Mouse (Mus musculus): ENCODE data around the gene Mageb18.
A peak's percentile ranks its signal among the peaks of the same experiment; 100 is the strongest.
"Not testable (repeated sequence)": the region's sequence is repeated elsewhere in the genome, so short reads cannot be mapped to it uniquely, and the experiment has no call there.

Gene Mageb18

GRCm38 (mm10) chrX:92599472-92599871 is at the start of gene Mageb18:
Gene Mageb18 (minus strand): TSS chrX:92599572.
- no peak for DNase-seq (ENCODE audit: low read depth, low spot score)

DNA sequence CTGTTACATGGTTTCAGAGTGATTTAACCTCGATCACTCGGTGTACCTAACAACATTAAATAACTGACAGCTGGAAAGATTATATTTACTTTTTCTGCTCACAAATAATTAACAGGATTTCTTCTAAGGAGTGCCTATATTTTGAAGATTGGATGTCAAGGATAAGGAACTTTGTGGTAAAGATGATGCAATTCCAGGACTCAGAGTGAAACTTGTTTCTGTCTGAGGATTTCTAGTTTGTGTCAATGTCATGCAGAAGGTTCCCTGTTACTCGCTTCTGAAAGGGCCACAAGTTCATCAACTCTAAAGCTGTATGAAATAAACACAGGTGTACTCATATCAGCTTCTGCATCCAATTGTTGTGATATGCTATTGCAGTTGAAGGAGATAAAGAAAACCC is 13.4 kb upstream of the Mageb18 start:
- DNase-seq (ENCODE audit: low read depth, low spot score): no peak

GRCm38 (mm10) chrX:92610466-92610865 is 11.1 kb upstream of the Mageb18 start:
- no peak for DNase-seq (ENCODE audit: low read depth, low spot score)

DNA sequence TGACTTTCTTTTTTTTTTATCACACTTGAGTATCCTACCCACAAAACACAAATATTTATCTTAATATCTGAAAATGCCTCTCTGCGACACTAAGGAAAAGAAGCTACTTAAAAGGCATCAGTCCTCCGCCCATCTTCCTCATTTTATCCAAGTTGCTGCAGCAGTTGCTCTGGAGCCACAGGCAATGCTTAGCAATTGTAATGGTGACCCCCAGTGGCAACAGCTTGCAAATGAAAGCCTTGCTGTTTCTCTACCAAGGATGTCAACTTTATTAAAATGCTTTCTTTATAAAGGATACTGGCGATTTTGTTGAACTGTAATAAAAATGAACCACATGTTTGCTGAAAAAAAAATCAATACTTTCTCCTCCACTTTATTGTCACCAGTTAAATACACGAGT is 2.0 kb downstream of the Mageb18 start:
- peak; percentile 40 for DNase-seq (ENCODE audit: low read depth, low spot score)

DNA sequence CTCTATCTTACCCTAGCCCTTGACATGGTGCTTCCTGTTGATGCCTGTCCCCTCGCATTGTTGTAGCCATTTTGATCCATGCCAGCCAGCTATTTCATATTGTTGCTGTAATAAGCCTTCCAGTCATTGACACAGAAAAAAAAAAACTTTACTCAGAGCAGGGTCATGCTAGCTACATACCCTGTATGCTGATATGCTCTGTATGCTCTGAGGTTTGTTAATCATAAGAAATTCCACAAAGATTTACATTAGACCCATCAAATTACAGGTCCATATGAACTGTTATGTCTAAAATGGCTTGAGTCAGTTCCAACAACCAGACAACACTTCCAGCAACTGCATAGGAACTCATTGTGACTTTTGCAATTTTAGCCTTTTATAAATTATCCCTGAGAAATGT is 71.5 kb downstream of the Mageb18 start:
- no peak for DNase-seq (ENCODE audit: low read depth, low spot score)

GRCm38 (mm10) chrX:92498254-92498653 is 101.1 kb downstream of the Mageb18 start:
- no peak for DNase-seq (ENCODE audit: low read depth, low spot score)

DNA sequence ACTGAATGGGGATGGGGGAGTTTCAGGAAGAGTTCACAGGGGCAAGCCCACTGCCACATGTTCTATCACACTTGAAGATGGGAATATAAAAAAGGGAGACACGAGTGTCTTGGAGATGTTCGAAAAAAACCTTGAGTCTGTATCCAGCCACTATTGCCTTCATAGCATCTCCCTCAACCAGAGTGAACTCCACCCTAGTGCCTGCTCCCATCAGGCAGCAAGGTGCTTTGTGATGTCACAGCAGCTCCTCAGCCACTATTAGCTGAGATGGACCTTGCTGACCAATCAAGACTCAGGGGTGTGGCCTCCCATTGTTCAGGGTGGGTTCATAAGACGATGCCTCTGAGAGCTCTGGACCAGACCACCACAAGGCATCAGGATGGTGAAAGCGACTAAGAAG is 109.7 kb downstream of the Mageb18 start, which contains the start of gene Gm5941:
TSS of gene Gm5941 (plus strand) at position 301 of the 400 bp plus-strand sequence.
- not testable (repeated sequence) for DNase-seq (ENCODE audit: low read depth, low spot score)

DNA sequence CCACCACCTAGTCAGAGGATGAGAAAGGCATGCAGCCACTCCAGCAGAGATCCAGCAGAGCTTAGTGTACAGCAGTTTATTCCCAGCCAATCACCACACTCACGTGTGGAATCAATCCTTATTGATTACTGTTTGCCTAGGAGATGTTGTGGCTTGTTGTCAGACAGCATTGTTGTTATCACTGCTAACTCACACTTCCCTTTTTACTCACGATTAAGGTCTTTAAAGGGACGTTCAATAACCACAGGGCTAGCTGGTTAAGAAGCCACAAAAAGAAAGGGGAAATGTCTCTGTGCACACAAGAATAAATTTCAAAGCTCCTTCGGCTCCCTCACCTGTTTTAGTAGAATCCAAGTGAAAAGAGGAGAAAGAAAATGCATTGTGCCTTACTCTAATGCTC is 134.6 kb downstream of the Mageb18 start:
- peak; percentile 57 for DNase-seq (ENCODE audit: low read depth, low spot score)

DNA sequence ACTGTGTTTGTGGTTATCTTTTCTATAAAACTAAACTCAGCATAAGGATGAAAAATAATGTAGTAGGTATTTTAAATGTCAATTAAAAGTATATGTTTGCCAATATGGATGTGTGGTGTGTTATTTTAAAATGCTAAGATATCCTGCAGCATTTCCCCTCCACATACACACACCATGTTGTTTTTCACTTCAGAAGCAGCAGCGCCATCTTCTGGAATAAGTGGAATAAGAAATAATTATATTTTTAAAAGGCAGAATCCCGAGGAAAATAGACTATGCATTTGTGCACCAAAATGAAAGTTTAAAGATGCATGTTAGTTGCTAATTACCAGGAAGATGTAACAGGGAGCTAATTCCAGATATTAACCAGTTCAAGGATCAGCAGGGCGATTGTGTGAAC is 138.9 kb downstream of the Mageb18 start:
- peak; percentile 22 for DNase-seq (ENCODE audit: low read depth, low spot score)

GRCm38 (mm10) chrX:92387384-92387783 is 212.0 kb downstream of the Mageb18 start:
- no peak for DNase-seq (ENCODE audit: low read depth, low spot score)

GRCm38 (mm10) chrX:92342924-92343323 is 256.4 kb downstream of the Mageb18 start:
- DNase-seq (ENCODE audit: low read depth, low spot score): peak; percentile 43

- DNase-seq (ENCODE audit: low read depth, low spot score): no peak
Measured at GRCm38 (mm10) chrX:92340906-92341305, 258.5 kb downstream of the Mageb18 start.

GRCm38 (mm10) chrX:92339551-92339950 is 259.8 kb downstream of the Mageb18 start:
- DNase-seq (ENCODE audit: low read depth, low spot score): no peak

- no peak for DNase-seq (ENCODE audit: low read depth, low spot score)
Measured at GRCm38 (mm10) chrX:92333459-92333858, 265.9 kb downstream of the Mageb18 start.

GRCm38 (mm10) chrX:92323599-92323998 is 275.8 kb downstream of the Mageb18 start:
- DNase-seq (ENCODE audit: low read depth, low spot score): no peak

- no peak for DNase-seq (ENCODE audit: low read depth, low spot score)
Measured at GRCm38 (mm10) chrX:92280619-92281018, 318.8 kb downstream of the Mageb18 start.

All from A20 (cell line).